Mouse (Mus musculus): Measurements from ENCODE around the gene H2-M10.2. TPM values are rescaled to one million over a fixed set of nuclear protein-coding genes. Genes with fewer than 3 reads are reported as not detected.
"Not testable (repeated sequence)": the region's sequence is repeated elsewhere in the genome, so short reads cannot be mapped to it uniquely, and the experiment has no call there.

The H2-M10.2 gene
- polyA plus RNA-seq, 1 experiment from 2014 or later, result not detected

DNA sequence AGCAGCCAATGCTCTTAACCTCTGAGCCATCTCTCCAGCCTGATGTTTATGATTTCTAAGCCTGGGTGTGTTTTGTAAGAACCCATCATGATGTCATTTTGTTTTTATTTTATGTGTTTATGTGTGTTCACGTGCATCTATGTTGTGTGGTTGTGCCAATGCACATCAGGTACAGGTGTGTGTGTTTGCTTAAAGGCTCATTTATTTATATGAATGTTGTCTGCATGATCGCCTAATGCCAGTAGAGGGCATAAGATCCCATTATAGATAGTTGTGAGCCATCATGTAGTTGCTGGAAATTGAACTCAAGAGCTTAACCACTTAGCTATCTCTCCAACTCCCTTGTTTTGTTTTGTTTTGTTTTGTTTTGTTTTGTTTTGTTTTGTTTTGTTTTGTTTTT, 40.5 kb downstream of the H2-M10.2 start:
- no peak for DNase-seq
- no peaks in the 10 kb centered on the region for H3K36me3 ChIP-seq
- no peaks in the 10 kb centered on the region for H3K4me1 ChIP-seq (replicated peaks)
- peaks cover 35% of the 10 kb centered on the region for H3K27me3 ChIP-seq
- no peak overlapping the region for H3K9ac ChIP-seq
- no peaks in the 10 kb centered on the region for H3K9me3 ChIP-seq (replicated peaks)
- ATAC-seq (ENCODE audit: low read depth), result no peak
- no peak overlapping the region for H3K4me2 ChIP-seq
- WGBS (ENCODE audit: insufficient replicate concordance), result 48% methylated on average over 2 of the region's 2 CpGs
- H3K27ac ChIP-seq, result no peak overlapping the region
- no peak overlapping the region for H3K4me3 ChIP-seq (replicated peaks)

DNA sequence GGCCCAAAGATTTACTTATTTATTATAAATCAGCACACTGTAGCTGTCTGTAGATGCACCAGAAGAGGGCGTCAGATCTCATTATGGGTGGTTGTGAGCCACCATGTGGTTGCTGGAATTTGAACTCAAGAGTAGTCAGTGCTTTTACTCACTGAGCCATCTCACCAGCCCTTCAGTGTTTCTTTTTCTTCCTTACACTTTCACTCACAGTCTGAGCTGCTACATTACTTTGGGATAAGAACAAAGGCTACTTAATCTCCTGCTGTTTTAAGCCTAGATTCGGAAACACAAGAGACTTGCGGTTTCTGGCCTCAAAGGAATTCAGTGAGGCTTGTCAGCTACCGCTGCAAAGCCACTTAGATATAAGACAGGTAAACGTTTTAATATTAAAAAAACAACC, 42.3 kb downstream of the H2-M10.2 start:
- Histone ChIP-seq H3K9me3 (replicated peaks) (no peaks in the 10 kb centered on the region), H3K4me3 (replicated peaks) (no peak overlapping the region), H3K36me3 (no peaks in the 10 kb centered on the region), H3K4me1 (replicated peaks) (no peaks in the 10 kb centered on the region), H3K27me3 (peaks cover 29% of the 10 kb centered on the region), H3K4me2 (no peak overlapping the region), H3K9ac (no peak overlapping the region), H3K27ac (no peak overlapping the region)
- no peak for DNase-seq
- 37% methylated on average over 5 of the region's 5 CpGs for WGBS (ENCODE audit: insufficient replicate concordance)
- no peak for ATAC-seq (ENCODE audit: low read depth)

DNA sequence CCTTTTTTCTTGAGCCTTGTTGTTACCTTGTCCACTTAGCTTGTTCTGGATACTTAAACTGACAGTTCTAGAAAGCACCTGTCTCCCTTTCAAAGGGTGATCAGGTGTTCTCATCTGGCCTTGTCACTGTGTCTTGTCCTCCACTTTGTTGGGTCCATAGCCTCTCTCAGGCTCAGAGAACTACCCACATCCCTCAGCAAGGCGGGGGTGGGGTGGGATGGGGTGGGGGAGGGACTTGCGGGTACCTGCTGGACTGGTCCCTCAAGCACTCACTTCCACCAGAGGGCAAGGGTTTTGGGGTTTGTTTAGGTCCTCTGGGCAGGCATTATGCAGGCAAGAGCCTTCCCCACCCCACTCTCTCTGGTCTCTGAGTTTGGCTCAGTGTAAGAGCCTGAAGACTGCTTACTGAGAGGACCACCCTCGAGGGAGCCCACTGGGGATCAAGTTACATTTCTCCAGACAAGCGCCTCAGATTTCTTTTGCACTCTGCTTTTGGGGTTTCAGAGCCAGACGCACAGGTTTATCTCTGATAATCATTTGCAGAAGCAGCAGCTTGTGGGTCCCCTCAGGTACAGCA, 45.6 kb downstream of the H2-M10.2 start:
- Histone ChIP-seq H3K9me3 (replicated peaks) (no peaks in the 10 kb centered on the region), H3K27ac (no peak overlapping the region), H3K4me1 (replicated peaks) (no peaks in the 10 kb centered on the region), H3K27me3 (peaks cover 43% of the 10 kb centered on the region), H3K4me2 (no peak overlapping the region), H3K36me3 (no peaks in the 10 kb centered on the region), H3K9ac (no peak overlapping the region), H3K4me3 (replicated peaks) (no peak overlapping the region)
- ATAC-seq (ENCODE audit: low read depth), result no peak
- no peak for DNase-seq
- WGBS (ENCODE audit: insufficient replicate concordance), result 16% methylated on average over 5 of the region's 5 CpGs

DNA sequence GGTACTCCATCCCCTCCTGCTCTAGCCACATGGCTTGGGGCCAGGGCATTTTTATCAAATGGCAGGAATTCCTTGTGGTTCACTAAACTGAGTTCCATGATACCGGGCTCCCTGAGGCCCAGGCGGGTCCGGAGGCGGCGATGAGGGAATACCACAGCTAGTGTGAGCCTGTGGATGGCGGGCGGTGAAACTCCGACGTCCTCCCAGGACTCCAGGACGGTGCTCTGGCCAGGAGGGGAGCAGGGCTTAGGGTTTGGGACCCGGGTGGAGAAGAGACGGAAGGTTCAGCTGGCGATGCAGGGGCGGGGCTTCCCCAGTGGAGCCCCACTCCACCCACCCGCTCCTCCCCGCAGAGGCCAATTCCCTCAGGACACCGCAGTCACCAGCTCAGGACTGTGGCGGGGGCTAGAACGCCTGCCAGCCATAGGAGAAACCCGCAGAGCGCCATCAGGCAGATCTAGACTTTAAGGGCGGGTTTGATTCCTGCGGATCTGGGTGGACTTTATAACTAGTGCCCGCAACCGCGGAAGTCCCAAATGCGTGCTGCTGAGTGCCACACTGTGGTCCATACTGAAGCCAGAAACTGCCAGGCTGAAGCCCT, 48.9 kb downstream of the H2-M10.2 start:
- WGBS (ENCODE audit: insufficient replicate concordance), result 5% methylated on average over 27 of the region's 27 CpGs
- Histone ChIP-seq H3K27me3 (peaks cover 66% of the 10 kb centered on the region), H3K27ac (no peak overlapping the region), H3K36me3 (no peaks in the 10 kb centered on the region), H3K4me2 (peak overlapping the region; percentile 53), H3K9me3 (replicated peaks) (no peaks in the 10 kb centered on the region), H3K4me1 (replicated peaks) (no peaks in the 10 kb centered on the region), H3K9ac (no peak overlapping the region), H3K4me3 (replicated peaks) (peak overlapping the region; percentile 29)
- ATAC-seq (ENCODE audit: low read depth) (no peak), DNase-seq (no peak)

DNA sequence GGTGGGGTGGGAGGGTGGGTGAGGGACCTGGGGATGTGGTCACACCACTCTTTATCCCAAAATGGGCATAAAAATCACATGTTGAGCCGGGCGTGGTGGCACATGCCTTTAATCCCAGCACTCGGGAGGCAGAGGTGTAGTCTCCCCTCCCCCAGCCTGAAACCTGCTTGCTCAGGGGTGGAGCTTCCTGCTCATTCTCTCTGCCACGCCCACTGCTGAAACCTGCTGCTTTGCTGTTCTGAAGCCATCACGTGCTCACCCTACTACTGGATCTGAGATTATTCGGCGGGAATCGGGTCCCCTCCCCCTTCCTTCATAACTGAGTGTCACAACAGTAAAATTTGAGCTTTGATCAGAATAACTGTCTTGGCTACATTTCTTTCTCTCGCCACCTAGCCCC, 51.0 kb downstream of the H2-M10.2 start:
- ATAC-seq (ENCODE audit: low read depth); H3K4me1 ChIP-seq (replicated peaks); DNase-seq; H3K27ac ChIP-seq; H3K4me2 ChIP-seq; H3K4me3 ChIP-seq (replicated peaks); H3K36me3 ChIP-seq; H3K9me3 ChIP-seq (replicated peaks); H3K9ac ChIP-seq: not testable (repeated sequence)
- H3K27me3 ChIP-seq, result peaks cover 58% of the 10 kb centered on the region
- WGBS (ENCODE audit: insufficient replicate concordance), result 13% methylated on average over 9 of the region's 9 CpGs

Other genes with a start within 250 kb of the H2-M10.2 start
- gene H2-T22, start 243.7 kb downstream of the H2-M10.2 start, polyA plus RNA-seq (2015; fragmentation: Nextera tagmentation; extraction: Ambion mirVana), result 9.2 and 9.4 TPM in 2 replicates
- not detected in 2 replicates for gene Gm6034, start 243.5 kb downstream of the H2-M10.2 start, polyA plus RNA-seq (2015; fragmentation: Nextera tagmentation; extraction: Ambion mirVana)
- 0.08 TPM in 1 of 2 replicates, not detected in the other for gene Gm11127, start 228.1 kb downstream of the H2-M10.2 start, polyA plus RNA-seq (2015; fragmentation: Nextera tagmentation; extraction: Ambion mirVana)
- not detected in 2 replicates for gene Gm19684, start 164.8 kb downstream of the H2-M10.2 start, polyA plus RNA-seq (2015; fragmentation: Nextera tagmentation; extraction: Ambion mirVana)
- not detected in 2 replicates for gene Gm7030, start 157.1 kb downstream of the H2-M10.2 start, polyA plus RNA-seq (2015; fragmentation: Nextera tagmentation; extraction: Ambion mirVana)
- gene Gm8909, start 118.0 kb downstream of the H2-M10.2 start, polyA plus RNA-seq (2015; fragmentation: Nextera tagmentation; extraction: Ambion mirVana), result not detected in 2 replicates
- gene H2-T3, start 96.2 kb downstream of the H2-M10.2 start, polyA plus RNA-seq (2015; fragmentation: Nextera tagmentation; extraction: Ambion mirVana), result not detected in 2 replicates
- 60.0 and 75.1 TPM in 2 replicates for gene Rpp21, start 28.4 kb downstream of the H2-M10.2 start, polyA plus RNA-seq (2015; fragmentation: Nextera tagmentation; extraction: Ambion mirVana)
- gene Trim39, start 14.2 kb downstream of the H2-M10.2 start, polyA plus RNA-seq (2015; fragmentation: Nextera tagmentation; extraction: Ambion mirVana), result 6.1 and 6.7 TPM in 2 replicates
- not detected in 2 replicates for gene H2-M10.1, start 39.7 kb upstream of the H2-M10.2 start, polyA plus RNA-seq (2015; fragmentation: Nextera tagmentation; extraction: Ambion mirVana)
- not detected in 2 replicates for gene H2-M10.3, start 81.9 kb upstream of the H2-M10.2 start, polyA plus RNA-seq (2015; fragmentation: Nextera tagmentation; extraction: Ambion mirVana)
- not detected in 2 replicates for gene H2-M10.4, start 175.8 kb upstream of the H2-M10.2 start, polyA plus RNA-seq (2015; fragmentation: Nextera tagmentation; extraction: Ambion mirVana)